Mouse (Mus musculus) layer of hippocampus, postnatal 14 days (tissue): ENCODE measurements at regions not wholly inside any gene's neighbourhood (a gene's known extent, or its start where the extent isn't known, plus 50 kb on each side); places are given as distances from the start of the nearest gene placed in this dataset.
A peak's percentile ranks its signal among the peaks of the same experiment; 100 is the strongest.

Experiments used
- DNase-seq, 2 experiments: peaks; one replicate each; pipeline ENCODE4 v3.0.0; 2021 to 2022; ENCODE audit warnings: low spot score in 2 of 2, mixed read lengths in 1 of 2
- microRNA-seq, 2 experiments: library from miRNA; unstranded; fragments of <30 nt; microRNA quantifications; one replicate each; pipeline ENCODE4 v1.2.0; 2021

GRCm38 (mm10) chr14:64594021-64594561 is 490.0 kb downstream of the Prss52 start:
- no peak for DNase-seq

- no peak for DNase-seq
These were observed 490.9 kb downstream of the Prss52 start for GRCm38 (mm10) chr14:64594811-64595522.

DNA sequence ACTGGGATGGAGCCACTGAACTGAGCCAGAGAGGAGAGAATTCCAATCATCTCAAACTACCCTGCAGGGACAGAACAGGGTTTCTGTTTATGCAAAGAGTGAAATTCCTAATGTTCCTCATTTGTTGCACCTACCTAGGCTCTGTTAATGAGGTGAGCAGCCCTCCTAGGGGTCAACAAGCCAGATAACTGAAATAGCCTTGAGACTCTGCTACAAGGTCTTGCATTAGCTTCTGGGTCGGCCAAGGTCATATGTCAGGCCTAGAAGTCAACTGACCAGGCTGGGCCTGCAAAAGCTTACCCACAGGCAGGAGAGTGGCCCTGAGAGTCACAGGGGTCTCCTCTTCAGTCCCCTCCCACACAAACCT is 491.4 kb downstream of the Prss52 start:
- DNase-seq, result peak in 1 of 2 experiments; percentile 57

GRCm38 (mm10) chr14:64595891-64596290 is 491.8 kb downstream of the Prss52 start:
- no peak for DNase-seq

DNA sequence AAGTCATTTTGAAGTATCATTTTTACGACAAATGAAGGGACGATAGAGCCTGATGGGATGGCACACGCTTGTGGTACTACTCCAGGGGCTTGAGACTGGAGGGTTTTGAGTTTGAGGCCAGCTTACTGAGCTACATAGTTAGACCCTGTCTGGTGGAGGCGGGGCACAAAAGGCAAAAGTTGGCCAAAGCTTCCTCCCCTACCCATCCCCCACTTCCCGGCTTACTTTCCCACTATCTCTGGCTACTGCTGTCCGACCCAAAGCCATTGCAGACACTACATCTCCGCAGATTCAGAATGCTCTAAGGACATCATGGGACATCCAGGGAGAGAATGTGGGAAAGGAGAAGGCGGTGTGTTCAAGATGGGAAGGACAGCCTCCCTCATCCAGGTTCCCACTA is 493.1 kb downstream of the Prss52 start:
- DNase-seq, result no peak

Small RNA genes in the stretch of these regions (microRNA-seq; reads per million reads assigned to microRNA genes)
- gene Mir124a-1 (2.3 to 3.4 reads per million in 2 experiments), gene Mir3078 (23.5 to 49.8 reads per million in 2 experiments)
